Mouse (Mus musculus) layer of hippocampus, adult 18-20 months (tissue): ENCODE measurements around the gene Tfip11. TPM values are rescaled to one million over a fixed set of nuclear protein-coding genes. Genes with fewer than 3 reads are reported as not detected.

Experiments used
- DNase-seq, 2 experiments: peaks; one replicate each; pipeline ENCODE4 v3.0.0; 2022; ENCODE audit warnings: low spot score in 2 of 2
- long read RNA-seq: library from polyadenylated mRNA; stranded (forward); transcript quantifications from one replicate; pipeline ENCODE4 v2.0.0, GENCODE M21; 2021
- total RNA-seq, 2 experiments: library from RNA; stranded (reverse); gene quantifications; 2 replicates each; pipeline ENCODE4 v1.2.3; 2021

Tfip11 gene
- total RNA-seq = 10 to 100 TPM; 38.8 to 42.0 TPM
- long read RNA-seq, transcript Tfip11-201 (14 exons, 3,560 nt) = major isoform, 46 of 62 reads
- long read RNA-seq, partial matches to known transcripts = 8 of 62 reads
- long read RNA-seq, other reads (novel, unspliced or antisense) = 6 of 62 reads

DNA sequence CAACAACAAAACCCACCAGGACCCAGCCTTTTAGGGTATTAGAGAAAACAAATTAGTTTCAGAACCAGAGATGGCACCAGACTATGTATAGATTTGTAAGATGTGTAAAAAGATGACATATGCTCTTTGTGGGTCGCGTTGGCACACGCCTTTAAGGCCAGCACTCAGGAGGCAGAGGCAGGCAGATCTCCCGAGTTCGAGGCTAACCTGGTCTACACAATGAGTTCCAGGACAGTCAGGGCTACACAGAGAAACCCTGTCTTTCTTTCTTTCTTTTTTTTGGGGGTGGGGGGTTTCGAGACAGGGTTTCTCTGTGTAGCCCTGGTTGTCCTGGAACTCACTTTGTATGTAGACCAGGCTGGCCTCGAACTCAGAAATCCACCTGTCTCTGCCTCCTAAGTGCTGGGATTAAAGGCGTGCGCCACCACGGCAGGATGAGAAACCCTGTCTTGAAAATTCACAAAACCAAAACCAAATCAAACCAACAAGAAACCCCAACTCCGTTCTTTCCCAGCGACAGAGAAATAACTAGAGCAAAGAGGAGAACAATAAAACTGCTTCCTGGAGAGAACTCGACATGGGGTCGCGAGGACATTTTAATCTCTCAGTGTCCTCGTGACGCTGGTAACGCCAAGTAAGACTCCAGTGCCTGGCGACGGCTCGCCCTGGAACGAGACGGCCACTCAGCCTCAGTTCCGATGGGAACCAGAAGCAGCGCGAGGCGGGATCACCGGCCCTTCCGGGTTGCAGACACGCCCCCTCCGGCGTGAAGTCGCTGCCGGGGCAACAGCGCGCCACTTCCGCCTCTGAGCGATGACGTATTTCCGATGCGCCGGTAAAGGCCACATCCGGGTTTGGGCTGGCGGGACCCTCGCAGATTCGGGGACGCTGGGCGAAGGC lies at the start of gene Tfip11:
TSS of gene Tfip11 (plus strand) at position 813 of the 900 bp plus-strand sequence.
- DNase-seq = peak; percentile 92 to 98

DNA sequence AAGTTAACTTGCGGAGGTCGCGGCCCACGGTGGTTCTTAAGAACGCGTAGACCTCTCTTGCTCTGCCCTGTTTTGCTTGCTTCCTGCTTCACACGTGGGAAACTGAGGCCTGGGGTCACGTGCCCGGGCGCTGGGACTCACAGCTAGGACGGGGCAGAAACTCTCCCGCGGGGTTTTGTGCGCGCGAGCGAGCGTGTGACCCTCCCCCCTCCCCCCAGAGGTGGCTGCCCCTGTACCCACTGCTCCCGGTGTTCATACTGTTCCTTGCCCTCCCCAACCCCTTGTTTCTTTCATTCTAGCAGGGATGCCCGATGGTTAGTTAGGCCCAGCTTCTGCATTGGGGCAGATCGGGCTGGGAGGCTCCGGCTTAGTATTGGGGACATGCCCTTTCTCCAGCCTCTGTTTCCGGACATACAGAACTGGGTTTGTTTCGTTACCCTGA lies 49.2 kb upstream of the Tfip11 start:
- DNase-seq = no peak

DNA sequence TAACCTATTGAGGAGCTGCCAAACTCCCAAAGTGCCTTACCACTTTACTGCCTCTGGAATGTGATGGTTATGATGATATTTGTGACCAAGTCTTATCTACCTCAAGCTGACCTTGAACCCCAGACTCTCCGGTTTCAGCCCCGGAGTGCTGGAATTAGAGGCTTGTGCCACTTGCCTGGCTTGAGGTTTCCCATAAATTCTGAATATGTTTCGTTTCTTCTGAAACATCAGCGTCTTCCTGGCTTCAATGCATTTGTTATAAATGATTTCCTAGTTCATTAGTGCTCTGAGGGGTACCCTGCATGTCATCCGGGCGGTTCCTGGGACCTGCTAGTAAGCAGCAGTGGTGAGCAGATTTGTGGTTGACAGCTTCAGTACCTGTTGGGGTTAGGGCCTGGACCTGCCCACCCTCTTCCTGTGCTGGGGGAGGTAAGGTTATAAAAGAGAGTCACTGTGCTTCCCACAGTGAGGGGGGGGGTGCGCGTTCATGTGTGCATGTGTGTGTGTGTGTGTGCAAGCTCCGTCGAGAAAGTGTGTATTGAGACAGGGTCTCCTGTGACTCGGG lies 48.2 kb upstream of the Tfip11 start:
- no peak for DNase-seq

DNA sequence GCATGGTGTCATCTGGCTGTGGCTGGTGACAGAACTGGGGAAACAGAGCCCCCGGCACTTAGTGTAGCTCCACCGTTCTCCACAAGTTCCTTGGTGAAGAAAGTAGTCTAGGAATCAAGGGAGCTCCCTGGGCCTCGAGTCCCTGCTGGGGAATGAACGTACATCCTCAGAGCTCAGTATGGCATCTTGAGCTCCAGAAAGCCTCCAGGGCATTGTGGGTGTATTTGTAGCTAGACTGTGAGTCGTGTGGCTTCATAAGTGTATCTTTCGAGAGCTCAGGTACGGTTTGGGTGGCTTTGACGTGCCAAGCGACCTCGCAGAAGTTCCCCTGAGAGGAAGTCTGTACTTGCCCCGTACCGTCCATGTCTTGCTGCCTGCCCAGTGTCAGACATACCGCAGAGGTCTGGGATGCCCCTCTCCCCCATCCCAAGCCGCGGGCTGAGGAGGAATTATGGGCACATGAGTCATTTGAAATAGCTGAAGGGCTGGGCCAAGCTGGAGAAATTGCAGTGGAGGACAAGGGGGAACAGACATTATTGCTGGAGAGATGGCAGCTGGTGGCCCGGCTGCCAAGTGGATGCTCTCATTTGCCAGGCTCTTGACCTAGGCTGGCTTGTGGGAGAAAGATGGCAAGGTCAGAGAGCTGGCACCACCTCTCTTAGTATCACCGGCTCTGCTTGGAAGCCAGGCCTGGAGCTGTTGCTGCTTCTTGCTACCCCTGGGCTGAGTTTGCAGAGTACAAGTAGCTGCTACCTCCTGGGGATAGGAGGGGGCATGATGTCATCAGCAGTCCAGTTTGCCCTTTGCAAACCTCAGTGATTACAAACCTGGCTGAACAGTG lies 46.8 kb upstream of the Tfip11 start:
- DNase-seq = no peak

DNA sequence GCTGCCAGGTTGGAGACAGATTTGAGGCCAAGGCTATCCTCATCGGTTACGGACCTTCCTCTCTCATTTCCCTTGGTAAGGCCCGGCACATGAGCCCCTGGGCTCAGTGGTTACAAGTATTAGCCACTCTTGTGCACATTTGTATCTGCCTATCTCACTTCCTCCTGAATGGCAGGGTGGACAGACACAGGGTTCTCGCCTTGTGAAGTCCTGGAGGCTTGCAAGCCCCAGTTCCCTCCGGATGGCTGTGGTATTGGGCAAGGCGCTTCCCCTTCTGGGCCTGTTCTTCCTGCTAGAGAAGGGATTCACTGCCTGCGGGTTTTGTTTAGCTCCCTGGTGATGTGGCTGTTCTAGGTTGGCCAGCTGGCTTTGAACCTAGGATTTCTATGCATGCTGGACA lies 46.0 kb upstream of the Tfip11 start:
- no peak for DNase-seq

DNA sequence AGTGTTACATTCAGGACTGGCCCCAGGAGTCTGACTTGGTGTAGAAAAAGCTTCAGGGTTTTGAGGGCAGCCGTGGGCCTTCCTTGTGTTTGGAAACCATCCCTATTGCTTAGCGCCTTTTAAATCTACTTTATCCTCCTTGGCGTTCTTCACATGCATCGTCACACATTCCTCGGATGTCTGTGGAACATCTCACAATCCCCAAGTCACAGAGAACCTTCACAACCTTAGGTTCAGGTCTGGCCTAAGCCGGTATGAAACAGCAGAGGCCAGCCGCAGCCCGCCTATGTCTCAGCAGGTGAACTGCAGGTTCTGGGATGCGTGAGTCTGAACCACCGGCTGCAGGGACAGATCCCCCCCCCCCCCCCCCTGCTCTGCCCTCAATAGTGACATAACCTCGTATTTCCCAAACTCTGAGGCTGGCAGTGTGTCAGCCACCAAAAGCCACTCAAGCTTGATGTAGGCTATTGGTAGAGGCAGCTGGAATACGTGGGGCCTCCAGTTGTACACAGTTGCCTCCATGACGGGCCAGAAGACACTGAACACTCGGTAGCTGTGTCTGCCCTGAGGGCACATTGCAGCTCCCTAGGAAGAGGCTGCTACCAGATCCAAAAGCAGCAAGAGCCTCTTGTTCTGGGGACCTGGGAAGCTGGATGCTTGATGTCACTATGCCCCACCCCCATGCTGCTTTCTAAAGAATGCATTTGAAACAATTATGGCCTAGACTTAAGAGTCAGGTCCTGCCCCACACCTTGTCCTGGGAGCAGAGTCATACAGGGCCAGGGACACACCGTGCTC lies 45.1 kb upstream of the Tfip11 start:
- no peak for DNase-seq

DNA sequence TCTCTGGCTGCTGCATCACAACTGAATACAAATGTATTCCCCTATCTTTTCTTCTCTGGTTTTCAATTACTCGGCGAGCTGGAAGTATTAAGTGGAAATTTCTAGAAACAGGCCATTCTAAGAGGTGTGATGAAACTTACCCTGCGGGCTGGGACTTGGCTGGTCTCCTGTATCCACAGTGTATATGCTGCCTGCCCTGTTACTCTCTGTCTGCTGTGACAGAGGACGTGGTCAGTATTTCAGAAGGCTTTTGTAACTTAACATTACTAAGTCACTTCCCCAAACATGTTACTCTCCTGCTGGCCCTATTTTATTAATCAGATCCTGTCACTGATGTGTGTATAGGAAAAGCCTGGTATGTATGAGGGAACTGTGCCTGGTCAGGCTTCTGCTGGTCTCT lies 44.5 kb upstream of the Tfip11 start:
- DNase-seq = no peak

DNA sequence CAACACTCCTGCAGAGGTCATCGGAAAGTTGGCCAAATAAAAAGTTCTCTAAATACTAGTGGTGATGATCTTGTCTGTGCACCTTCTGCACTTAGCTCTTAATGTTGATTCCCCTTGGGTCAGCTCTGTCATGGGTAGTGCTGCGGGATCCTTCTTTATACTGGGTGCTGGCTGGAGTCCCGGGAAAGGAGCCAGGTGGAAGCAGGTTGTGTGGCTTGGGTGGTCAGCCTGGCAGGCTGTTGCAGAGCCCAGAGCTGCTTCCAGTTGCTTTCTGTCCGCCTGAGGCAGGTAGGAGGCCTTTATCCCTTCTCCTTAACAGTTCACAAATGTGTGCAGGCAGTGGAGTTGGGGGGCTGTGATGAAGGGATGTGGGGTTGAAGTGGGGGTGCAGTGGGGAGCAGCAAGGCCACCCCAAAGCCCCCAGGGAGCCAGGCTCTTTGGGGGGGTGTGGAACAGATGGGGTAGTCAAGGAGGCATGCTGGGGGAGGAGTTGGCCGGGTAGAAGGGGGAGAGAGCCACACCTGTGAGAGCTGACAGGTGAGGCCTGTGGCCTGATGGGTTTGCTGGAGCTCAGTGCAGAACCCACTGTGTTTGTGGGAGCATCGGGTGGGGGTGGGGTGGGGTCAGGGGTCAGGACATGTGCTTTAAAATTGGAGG lies 43.9 kb upstream of the Tfip11 start:
- no peak for DNase-seq

DNA sequence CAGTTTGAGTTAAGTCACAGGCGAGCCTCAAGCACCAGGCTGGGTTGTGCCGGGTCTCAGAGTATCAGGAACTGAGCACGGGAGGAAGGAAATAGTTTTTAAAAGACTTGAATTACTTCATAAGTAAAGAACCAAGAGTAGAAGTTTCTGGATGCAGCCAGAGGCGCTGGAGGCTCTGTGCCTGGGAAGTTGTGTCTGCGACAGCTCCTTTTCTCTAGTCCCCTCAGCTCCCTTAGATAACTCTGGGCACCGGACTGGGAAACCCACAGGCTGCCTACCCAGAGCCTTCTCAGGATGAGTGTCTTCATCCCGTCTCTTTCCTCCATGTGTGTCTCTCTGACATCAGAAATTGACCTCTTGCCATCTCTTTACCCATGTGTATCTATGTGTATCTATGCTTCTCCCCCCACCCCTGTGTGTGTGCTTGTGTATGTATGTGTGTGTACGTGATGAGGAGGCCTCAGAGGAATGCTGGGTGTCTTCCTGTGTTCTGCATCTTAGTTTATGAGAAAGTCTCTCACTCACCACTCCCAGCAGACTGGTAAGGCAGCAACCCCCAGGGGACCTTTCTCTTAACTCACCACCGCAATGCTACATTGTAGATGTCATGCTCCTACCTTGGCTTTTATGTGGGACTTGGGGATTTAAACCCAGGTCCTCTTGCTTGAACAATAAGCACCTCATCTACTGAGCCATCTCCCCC lies 43.2 kb upstream of the Tfip11 start:
- no peak for DNase-seq

DNA sequence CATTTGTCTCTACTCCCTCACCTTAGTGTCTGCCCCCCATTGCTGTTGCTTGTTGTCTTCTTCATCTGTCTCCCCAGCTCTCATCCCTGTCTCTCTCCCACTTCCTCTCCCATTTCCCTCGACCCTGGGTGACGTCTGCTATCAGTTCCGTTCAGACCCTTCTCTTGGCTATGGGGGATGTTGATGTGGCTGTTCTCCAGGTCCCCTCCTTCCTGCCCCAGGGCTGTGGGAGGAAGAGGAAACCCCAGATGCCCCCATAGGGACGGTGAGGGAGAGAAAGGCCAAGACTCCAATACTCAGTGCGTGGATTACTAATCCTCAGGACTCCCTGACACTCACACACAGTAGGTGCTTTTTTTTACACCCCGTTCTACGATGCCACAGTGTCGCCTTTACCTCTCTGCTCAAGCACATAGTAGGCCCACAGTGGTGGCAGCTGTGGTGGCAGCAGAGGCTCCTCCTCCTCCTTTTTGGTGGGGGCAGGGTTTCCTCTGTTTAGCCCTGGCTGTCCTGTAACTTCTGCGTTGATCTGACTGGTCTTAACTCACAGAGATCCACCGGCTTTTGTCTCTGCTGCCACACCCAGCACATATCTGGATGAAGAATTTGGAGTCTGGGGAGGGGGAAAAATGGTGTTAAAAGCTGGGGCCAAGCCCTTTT lies 42.5 kb upstream of the Tfip11 start:
- no peak for DNase-seq

DNA sequence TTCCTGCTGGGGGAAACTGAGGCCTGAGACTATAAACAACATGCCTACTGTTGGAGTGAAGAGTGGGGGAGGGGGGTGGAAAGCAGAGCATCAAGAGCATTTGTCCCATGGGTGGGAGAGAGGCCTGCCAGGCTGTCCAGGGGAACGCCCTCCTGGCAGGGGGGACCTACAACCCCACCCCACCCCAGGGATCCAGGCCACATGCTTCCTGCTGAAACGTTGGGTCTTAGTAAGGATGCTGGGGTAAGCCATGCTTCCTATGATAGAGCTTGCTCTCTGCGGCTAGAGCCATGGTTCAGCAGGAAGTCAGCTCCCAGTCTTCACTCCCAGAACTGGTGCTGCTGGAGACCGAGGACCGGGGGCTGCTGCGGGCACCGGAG lies 42.0 kb upstream of the Tfip11 start:
- no peak for DNase-seq

DNA sequence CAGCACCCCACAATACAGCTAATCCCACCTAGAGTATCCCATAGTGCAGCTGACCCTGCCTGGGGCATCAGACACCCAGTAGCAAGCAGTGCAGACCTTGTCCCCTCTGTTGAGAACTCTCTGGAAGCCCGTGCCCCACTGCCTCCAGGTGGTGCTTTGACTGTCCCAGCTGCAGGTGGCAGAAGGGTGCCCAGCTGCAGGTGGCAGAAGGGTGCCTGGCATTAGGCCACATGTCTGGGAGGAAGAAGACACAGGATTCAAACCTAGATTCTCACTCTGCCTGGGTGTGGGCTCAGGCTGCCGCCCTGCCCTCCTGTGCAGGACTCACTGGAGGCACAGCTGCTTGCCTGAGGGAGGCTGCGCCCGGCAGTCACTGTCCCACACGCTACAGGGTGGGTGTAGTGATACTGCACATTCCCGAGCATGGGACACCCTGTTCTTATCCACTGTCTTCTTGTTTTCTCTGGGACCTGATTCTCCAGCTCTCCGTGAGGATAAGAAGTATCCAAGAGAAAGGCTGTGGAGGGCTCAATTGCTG lies 40.5 kb upstream of the Tfip11 start:
- DNase-seq = no peak

DNA sequence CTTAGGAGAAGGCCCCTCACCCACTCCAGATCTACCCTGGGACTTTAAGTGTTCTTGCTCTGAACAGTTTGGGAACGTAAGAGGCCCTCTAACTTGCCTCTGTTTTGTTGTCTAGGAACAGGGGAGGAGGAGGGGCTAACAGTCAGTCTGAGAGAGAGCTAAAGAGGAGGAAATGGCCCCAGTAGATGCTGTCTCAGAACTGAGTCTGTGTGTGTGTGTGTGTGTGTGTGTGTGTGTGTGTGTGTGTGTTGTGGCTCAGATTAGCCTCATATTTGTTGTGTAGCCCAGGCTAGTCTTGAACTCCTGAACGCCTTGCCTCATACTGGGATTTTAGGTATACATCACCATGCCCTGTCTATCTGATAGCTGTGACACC lies 39.6 kb upstream of the Tfip11 start:
- no peak for DNase-seq

DNA sequence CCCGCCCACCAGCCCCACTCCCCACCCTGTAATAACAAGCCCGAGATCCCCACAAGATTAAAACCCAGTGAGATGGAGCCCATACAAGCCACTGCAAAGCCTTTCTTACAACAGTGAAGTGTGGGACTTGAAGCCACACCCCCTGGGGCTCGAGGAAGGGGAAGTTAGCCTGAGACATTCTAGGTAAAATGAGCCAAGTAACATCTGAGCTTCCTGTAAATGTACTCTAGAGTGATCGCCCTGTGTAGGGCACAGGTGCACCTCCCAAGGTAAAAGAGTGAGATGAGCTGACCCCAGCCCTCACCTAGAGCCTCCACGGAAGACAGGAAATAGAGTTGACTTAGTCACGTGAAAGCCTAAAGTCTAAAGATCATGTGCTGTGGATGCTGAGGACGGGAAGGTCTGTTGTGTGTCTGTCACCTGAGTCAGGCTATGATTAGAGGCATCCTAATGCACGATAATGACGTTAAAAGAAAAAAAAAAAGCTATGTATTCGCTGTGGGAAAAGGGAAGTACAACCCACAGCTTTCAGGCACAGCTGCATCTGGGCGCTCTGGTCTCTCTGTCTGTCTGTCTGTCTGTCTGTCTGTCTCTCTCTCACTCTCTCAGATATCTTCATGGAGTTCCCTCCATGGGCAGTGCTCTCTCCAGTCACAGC lies 39.0 kb upstream of the Tfip11 start:
- DNase-seq = no peak

DNA sequence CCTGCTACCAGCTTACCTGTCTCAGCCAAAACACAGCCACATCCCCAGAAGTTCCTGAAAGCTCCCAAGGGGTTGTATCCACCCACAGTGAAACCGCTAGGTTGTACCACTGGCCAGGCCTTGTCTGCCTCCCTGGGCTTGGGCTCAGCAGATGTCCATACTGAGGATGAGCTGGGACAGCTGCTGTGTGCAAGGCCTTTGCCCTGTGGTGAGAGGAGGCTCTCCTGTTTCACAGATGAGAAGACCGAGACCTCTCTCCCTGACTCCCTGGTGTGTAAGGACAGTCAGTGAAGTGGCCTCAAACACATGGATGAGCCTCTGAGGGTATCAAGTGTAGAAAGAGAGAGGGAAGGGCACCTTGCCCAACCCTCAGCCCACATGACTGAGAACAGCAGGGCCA lies 38.5 kb upstream of the Tfip11 start:
- DNase-seq = no peak

DNA sequence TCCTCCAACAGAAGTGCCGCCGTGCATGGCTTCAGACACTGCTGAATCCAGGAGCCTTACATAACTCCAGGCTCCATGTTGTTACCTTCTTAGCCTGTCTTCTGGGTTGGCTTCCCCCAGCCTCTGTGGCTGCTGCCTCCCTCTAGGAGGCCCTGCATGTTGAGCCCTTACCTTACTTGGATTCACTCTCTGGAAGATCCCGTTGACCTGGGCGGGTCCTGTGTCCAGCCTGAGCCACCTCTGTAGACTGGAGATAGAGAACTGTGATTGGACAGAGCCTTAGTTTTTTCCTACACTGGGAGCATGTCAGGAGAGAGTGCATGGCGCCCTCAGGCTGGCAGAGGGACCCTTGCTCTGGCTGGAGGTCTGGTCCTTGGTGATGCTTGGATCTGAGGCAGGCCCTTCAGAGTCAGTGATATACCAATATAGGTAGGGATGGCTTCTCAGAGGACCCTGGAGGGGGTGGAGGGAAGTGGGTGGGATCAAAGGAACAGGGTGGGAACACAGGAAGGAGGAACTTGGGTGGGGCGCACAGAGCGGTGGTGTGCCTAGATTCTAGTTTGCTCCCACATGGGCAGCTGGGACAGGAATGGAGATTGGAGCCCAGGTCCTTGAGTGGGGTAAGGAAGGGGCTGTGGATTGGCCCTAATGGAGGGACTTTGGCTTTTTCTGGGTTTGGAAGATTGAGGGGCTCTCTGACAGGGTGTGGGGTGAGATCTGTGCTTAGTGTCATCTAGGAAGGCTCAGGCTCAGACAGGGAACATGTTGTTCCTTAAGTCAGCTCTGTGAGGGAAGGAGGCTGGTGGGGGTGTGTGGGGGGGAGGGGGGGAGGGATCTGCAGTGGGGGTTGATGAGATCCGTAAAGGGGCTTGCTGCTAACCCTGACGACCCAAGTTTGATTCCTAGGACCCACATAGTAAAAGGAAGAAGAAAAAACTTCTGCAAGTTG lies 37.7 kb upstream of the Tfip11 start:
- DNase-seq = no peak

DNA sequence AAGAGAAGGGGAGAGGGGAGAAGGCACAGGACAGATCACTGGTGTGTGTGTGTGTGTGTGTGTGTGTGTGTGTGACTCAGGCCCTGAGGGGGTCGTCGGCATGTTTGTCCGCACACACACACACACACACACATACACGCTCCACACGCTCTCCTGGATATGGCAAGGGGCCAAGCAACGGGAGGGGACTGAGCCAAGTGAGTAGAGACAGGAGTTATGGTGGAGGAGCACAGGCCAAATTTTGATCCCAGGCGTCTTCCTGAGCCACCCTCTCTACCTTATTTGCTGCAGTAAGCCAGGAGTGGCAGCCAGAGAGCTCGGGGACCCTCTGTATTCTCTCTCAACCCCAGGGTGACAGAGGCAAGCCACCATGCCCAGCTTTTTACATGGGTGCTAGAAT lies 36.9 kb upstream of the Tfip11 start:
- no peak for DNase-seq
